Mouse (Mus musculus): ENCODE measurements at regions not wholly inside any gene's neighbourhood (a gene's known extent, or its start where the extent isn't known, plus 50 kb on each side); places are given as distances from the start of the nearest gene placed in this dataset.

DNA sequence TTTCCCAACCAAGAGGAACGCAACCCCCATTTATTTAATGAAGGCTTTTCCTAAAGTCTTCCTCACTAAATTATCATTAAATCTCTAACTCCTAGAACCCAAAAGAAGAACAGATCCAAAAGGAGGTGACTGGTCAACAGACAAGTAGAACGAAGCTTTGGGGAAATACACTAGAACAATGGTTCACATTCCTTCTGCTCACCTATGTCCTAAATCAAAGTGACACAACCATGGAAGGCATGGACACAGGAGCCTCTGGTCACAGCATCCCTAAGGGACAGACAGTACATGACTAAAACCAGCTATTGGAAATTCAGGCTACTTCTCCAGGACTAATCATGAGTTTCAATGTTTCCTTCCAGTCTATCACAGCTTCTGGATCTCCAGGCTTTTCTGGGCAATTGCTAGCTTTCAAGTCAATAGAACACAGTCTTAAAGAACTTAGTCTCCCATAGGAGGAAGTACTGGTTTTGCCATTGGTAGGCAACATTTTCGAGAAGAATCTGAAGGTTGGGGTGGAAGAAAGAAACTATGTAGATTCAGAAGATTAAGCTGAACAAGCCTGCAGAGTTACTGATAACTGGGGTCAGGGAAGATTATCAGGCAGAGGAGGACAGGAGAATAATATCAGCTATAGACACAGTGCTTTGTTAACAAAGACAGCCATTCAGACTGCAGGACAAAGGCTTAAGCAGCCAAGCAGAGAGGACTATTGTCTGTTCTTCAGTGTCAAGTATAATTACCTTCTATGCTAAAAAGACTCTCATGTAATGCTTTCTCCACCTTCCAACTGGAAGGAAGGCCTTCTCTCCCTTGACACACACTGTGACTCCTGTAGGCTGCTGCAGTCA, 65.9 kb upstream of the Vtcn1 start:
- TF ChIP-seq POLR2A (IDR thresholded peaks at IDR 0.05; ENCODE audit: low read depth, low read length) (no peak), CTCF (conservative IDR thresholded peaks at IDR 0.05; ENCODE audit: insufficient read depth, insufficient read length, low read depth, low read length) (no peak)
- 84% methylated on average over 3 of the region's 3 CpGs for WGBS

DNA sequence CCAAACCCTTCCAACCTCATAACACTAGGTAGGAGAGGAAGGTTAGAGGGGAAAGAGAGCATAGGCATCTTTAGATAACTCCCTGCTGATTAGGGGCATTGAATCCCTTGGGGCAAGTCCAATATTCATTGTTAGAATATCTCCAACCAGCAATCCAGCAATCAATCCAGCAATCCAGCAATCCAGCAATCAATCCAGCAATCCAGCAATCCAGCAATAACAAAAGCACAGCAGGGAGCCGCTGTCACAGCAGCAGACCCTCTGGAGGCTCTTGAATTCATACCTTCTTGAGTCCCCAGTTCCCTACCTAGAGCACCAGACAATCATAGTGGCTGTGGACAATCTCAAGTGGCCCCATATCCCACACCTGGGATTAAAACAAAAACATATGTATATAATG, 69.4 kb upstream of the Man1a2 start:
- Histone ChIP-seq H3K27me3 (replicated peaks; ENCODE audit: control insufficient read depth, insufficient read depth, low read length) (no peaks in the 10 kb centered on the region), H3K4me1 (ENCODE audit: control insufficient read depth, insufficient read depth, low read length) (no peaks in the 10 kb centered on the region), H3K27ac (ENCODE audit: insufficient read depth, low read depth, low read length) (no peak overlapping the region), H3K4me3 (ENCODE audit: insufficient read depth, low read depth, low read length) (no peak overlapping the region), H3K36me3 (ENCODE audit: control insufficient read depth, insufficient read depth, low read length) (no peaks in the 10 kb centered on the region)
- 90% methylated on average over 1 of the region's 1 CpGs for WGBS
- TF ChIP-seq POLR2A (IDR thresholded peaks at IDR 0.05; ENCODE audit: low read depth, low read length): no peak
- no peak for TF ChIP-seq CTCF (conservative IDR thresholded peaks at IDR 0.05; ENCODE audit: insufficient read depth, insufficient read length, low read depth, low read length)
- DNase-seq: no peak

More for the DNA sequence above, 65.9 kb upstream of the Vtcn1 start:
- Histone ChIP-seq H3K27ac (ENCODE audit: insufficient read depth, low read depth, low read length) (no peak overlapping the region), H3K4me1 (ENCODE audit: control insufficient read depth, insufficient read depth, low read length) (no peaks in the 10 kb centered on the region), H3K36me3 (ENCODE audit: control insufficient read depth, insufficient read depth, low read length) (no peaks in the 10 kb centered on the region), H3K27me3 (replicated peaks; ENCODE audit: control insufficient read depth, insufficient read depth, low read length) (no peaks in the 10 kb centered on the region), H3K4me3 (ENCODE audit: insufficient read depth, low read depth, low read length) (no peak overlapping the region)
- DNase-seq: no peak

DNA sequence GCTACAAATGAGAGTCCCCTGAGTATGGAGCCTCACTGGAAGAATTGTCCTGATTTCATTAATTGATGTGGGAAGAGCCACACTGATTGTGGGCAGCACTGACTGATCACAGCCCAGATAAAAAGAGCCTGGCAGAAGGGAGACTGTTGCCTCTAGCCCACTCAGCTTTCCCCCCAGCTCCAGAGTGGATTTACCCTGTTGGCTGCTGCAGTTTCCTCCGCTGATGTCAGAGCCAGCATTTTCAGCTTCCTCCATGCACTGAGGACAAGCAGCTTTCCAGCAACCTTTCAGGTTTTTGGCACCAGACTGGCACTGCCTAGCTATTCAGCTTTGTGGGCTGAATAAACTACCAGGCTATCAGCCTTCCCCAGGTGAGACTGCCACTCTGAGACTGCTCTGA, 65.9 kb upstream of the Man1a2 start:
- TF ChIP-seq POLR2A (IDR thresholded peaks at IDR 0.05; ENCODE audit: low read depth, low read length) (no peak), CTCF (conservative IDR thresholded peaks at IDR 0.05; ENCODE audit: insufficient read depth, insufficient read length, low read depth, low read length) (no peak)
- Histone ChIP-seq H3K27me3 (replicated peaks; ENCODE audit: control insufficient read depth, insufficient read depth, low read length) (no peaks in the 10 kb centered on the region), H3K36me3 (ENCODE audit: control insufficient read depth, insufficient read depth, low read length) (no peaks in the 10 kb centered on the region), H3K4me3 (ENCODE audit: insufficient read depth, low read depth, low read length) (no peak overlapping the region), H3K27ac (ENCODE audit: insufficient read depth, low read depth, low read length) (no peak overlapping the region), H3K4me1 (ENCODE audit: control insufficient read depth, insufficient read depth, low read length) (peaks cover 6% of the 10 kb centered on the region; the same call in 1 of the 2 replicates)
- DNase-seq: no peak
- 77% methylated on average over 1 of the region's 1 CpGs for WGBS

DNA sequence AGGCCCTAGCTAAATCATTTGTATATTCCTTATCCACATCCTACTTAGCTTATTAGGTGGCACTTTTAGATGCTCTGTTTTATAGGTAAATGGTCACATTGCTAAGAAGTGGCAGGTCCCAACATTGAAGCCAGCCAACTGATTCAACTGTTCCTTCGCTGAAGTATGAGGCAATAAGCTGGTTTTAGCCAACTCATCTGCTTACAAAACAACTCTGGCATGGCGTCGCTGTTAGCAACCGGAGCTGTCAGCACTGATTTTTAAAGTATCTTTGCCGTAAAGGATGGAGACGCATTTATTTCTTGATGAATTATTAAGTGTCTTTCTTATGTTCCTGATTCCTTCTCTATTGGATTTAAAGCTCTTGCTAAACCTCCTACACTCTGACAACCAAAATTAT, 63.4 kb upstream of the Man1a2 start:
- DNase-seq: no peak
- no peaks in the 10 kb centered on the region for H3K27me3 ChIP-seq (replicated peaks; ENCODE audit: control insufficient read depth, insufficient read depth, low read length)
- no peak overlapping the region for H3K4me3 ChIP-seq (ENCODE audit: insufficient read depth, low read depth, low read length)
- TF ChIP-seq CTCF (conservative IDR thresholded peaks at IDR 0.05; ENCODE audit: insufficient read depth, insufficient read length, low read depth, low read length) (no peak), POLR2A (IDR thresholded peaks at IDR 0.05; ENCODE audit: low read depth, low read length) (no peak)
- 83% methylated on average over 6 of the region's 6 CpGs for WGBS
- H3K27ac ChIP-seq (ENCODE audit: insufficient read depth, low read depth, low read length): no peak overlapping the region
- H3K36me3 ChIP-seq (ENCODE audit: control insufficient read depth, insufficient read depth, low read length): no peaks in the 10 kb centered on the region
- H3K4me1 ChIP-seq (ENCODE audit: control insufficient read depth, insufficient read depth, low read length): peaks cover 6% of the 10 kb centered on the region; the same call in 1 of the 2 replicates

DNA sequence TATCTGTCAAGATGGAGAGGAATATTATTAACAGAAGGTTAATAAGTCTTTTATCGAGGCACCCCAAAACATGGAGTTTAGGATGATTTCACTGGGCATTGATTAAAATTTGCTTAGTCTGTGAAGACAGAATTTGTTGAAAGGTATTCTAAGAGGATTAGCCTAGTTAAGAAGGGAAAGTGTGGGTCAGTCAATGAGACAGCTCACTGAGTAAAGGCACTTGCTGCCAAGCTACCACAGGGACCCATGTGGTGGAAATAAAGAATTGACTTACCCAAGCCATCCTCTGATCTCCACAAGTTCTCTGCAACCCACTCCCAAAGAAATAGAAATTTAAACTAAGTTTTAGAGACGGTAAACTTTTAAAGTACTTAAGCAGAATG, 63.0 kb upstream of the Man1a2 start:
- no peak for TF ChIP-seq POLR2A (IDR thresholded peaks at IDR 0.05; ENCODE audit: low read depth, low read length)
- no peak for TF ChIP-seq CTCF (conservative IDR thresholded peaks at IDR 0.05; ENCODE audit: insufficient read depth, insufficient read length, low read depth, low read length)
- 94% methylated on average over 2 of the region's 2 CpGs for WGBS
- no peaks in the 10 kb centered on the region for H3K27me3 ChIP-seq (replicated peaks; ENCODE audit: control insufficient read depth, insufficient read depth, low read length)
- peaks cover 6% of the 10 kb centered on the region; the same call in 1 of the 2 replicates for H3K4me1 ChIP-seq (ENCODE audit: control insufficient read depth, insufficient read depth, low read length)
- no peak overlapping the region for H3K27ac ChIP-seq (ENCODE audit: insufficient read depth, low read depth, low read length)
- no peak overlapping the region for H3K4me3 ChIP-seq (ENCODE audit: insufficient read depth, low read depth, low read length)
- DNase-seq: no peak
- H3K36me3 ChIP-seq (ENCODE audit: control insufficient read depth, insufficient read depth, low read length): no peaks in the 10 kb centered on the region

DNA sequence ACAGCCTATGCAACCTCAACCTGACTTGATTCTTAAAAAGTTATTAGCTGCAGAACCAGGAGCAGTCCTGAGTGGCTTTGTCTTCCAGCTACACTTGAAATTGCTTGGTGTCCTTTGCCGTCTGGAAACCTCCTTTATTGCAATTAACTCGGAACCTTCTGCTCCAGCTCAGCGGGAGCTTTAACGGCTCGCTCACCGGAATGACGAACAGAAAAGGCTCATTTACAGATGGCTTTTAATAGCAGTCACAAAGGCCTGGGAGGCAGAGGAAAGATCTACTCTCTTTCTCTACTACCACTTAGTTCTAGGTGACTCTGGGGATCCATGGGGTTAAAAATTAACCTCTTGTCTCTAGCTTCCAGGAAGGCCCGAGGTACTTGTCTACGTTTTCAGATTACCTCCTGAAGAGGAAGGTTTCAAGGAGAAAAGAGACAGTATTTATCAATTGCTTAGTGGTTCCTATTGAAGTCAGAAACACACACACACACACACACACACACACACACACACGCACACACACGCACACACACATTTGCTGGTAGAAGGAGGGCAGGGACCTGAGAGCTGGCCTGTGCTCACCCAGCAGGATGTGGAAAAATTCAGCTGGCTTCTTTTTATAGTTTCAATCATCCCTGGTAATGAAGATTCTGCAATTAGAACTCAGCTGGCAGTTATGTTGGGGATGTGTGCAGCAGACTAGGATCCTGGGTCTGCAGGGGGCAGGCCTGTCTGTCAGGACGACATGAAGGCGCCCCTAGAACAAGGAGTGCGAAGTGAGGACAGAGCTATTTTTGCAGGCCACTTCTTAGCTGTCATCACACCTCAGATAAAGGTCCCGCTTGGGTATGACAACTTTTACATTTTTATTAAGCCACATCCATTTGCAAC, 62.4 kb upstream of the Man1a2 start:
- no peak for TF ChIP-seq CTCF (conservative IDR thresholded peaks at IDR 0.05; ENCODE audit: insufficient read depth, insufficient read length, low read depth, low read length)
- no peak for TF ChIP-seq POLR2A (IDR thresholded peaks at IDR 0.05; ENCODE audit: low read depth, low read length)
- DNase-seq: peak; percentile 63
- no peak overlapping the region for H3K4me3 ChIP-seq (ENCODE audit: insufficient read depth, low read depth, low read length)
- peaks cover 6% of the 10 kb centered on the region; the same call in 1 of the 2 replicates for H3K4me1 ChIP-seq (ENCODE audit: control insufficient read depth, insufficient read depth, low read length)
- H3K36me3 ChIP-seq (ENCODE audit: control insufficient read depth, insufficient read depth, low read length): no peaks in the 10 kb centered on the region
- 53% methylated on average over 15 of the region's 15 CpGs for WGBS
- no peaks in the 10 kb centered on the region for H3K27me3 ChIP-seq (replicated peaks; ENCODE audit: control insufficient read depth, insufficient read depth, low read length)
- H3K27ac ChIP-seq (ENCODE audit: insufficient read depth, low read depth, low read length): no peak overlapping the region

DNA sequence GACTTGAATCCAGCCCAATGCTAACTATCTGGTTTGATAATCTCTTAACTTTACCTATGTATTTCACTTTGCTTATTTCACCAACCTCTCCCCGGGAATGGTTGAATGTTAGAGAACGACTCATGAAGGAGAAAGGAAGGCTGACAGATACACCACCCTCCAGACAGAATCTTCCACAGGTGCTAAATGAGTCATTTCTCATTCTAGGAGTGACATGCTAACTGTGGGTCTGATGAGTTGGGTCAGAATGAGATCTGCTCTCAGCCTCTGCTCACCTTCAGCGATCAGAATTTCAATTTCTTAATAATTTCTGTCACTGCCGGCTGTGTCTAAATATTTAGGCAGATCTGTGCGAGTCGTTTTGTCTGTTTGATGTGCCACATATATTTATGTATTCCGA, 52.4 kb upstream of the Man1a2 start:
- TF ChIP-seq CTCF (conservative IDR thresholded peaks at IDR 0.05; ENCODE audit: insufficient read depth, insufficient read length, low read depth, low read length): no peak
- no peak for TF ChIP-seq POLR2A (IDR thresholded peaks at IDR 0.05; ENCODE audit: low read depth, low read length)
- 90% methylated on average over 7 of the region's 7 CpGs for WGBS
- Histone ChIP-seq H3K4me3 (ENCODE audit: insufficient read depth, low read depth, low read length) (no peak overlapping the region), H3K27me3 (replicated peaks; ENCODE audit: control insufficient read depth, insufficient read depth, low read length) (no peaks in the 10 kb centered on the region), H3K27ac (ENCODE audit: insufficient read depth, low read depth, low read length) (no peak overlapping the region), H3K36me3 (ENCODE audit: control insufficient read depth, insufficient read depth, low read length) (no peaks in the 10 kb centered on the region), H3K4me1 (ENCODE audit: control insufficient read depth, insufficient read depth, low read length) (no peaks in the 10 kb centered on the region)
- DNase-seq: no peak
